Mouse (Mus musculus) spleen, adult 10 weeks (tissue): ENCODE measurements around the gene Tspo2. TPM values are rescaled to one million over a fixed set of nuclear protein-coding genes. Genes with fewer than 3 reads are reported as not detected.

Experiments used
- polyA plus RNA-seq: library from polyadenylated mRNA; stranded (reverse); fragments of 350-450 nt; fragmentation: Illumina TruSeq; extraction: RNeasy Lipid Tissue Mini Kit (QIAGEN cat#74804); gene quantifications from one replicate; pipeline ENCODE4 v1.2.3, GENCODE M21; 2015; ENCODE audit warnings: low replicate concordance; ENCODE audit not compliant: insufficient read depth

The Tspo2 gene
- polyA plus RNA-seq = 8.9 TPM

DNA sequence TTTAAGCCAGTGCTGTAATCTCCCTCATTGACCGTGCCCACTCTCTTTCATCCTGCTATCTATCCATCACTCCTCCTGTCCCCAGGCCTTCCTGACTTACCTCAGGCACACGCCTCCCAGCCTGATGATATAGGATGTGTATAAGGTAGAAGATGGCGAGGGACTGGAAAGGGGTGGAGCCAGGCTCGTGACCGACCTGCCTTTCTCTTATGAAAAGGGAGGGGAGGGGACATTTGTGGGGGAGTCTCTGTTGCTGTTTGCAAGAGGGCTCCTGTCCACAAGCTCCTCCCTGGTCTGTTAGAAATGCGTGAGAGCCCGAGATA is at the start of gene Tspo2:
TSS of gene Tspo2 (minus strand) at position 170 of the 323 bp plus-strand sequence.

DNA sequence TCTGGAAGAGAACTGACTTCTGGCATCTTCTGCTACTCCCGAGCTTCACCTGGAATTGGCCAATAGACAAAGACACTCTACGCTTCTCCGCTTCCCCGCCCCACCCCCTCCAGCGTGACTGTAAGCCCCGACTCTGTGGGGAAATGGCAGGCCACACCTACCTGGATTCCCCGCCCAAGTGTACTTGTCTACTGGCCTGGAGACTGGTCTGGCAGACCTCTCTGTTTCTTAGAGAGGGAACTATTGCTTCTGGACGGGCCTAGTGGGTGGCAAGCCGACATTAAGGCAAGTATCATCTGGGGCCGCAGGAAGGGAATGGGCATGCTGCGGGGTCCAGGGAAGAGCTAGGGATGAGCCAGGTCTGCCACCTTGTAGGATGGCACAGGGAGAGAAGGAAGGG is 3.4 kb upstream of the Tspo2 start, which contains the start of gene Unc5cl:
TSS of gene Unc5cl (plus strand) at position 214 of the 400 bp plus-strand sequence.

DNA sequence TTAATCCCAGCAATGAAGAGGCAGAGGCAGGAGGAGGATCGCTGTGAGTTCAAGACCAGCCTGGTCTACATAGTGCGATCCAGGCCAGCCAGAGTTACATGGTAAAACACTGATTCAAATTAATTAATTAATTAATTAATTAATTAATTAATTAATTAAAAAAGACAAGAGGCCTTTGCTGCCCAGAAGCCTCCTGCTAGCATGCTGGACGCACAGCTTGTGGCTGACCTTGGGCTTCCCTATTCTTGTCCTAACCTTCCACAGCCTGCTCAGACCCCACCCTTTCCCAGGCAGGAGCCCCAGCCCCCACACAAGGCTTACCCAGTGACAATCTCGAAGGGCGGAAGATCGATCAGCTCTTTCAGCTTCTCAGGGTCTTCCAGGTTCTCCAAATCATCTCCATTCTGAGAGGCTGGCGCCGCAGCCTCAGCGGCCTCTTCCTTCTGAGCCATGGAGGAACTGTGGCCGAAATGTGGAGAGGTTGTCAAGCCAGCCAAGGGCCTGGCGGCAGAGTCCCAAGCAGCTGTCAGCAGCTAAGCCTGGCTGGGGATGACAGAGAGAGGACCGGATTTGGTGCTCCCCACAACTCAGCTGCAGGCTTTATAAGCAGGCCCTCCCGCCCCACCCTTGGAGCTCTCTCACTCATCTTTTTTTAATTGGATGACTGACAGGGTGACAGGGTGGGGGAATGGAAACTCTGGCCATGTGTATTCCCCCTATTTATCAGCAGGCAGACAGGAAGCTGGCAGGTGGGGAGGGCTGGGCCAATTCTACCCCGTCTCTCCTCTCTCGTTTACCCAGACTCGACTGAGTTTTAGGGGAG is 19.0 kb downstream of the Tspo2 start, which contains the start of gene Apobec2:
TSS of gene Apobec2 (minus strand) at position 773 of the 823 bp plus-strand sequence.

DNA sequence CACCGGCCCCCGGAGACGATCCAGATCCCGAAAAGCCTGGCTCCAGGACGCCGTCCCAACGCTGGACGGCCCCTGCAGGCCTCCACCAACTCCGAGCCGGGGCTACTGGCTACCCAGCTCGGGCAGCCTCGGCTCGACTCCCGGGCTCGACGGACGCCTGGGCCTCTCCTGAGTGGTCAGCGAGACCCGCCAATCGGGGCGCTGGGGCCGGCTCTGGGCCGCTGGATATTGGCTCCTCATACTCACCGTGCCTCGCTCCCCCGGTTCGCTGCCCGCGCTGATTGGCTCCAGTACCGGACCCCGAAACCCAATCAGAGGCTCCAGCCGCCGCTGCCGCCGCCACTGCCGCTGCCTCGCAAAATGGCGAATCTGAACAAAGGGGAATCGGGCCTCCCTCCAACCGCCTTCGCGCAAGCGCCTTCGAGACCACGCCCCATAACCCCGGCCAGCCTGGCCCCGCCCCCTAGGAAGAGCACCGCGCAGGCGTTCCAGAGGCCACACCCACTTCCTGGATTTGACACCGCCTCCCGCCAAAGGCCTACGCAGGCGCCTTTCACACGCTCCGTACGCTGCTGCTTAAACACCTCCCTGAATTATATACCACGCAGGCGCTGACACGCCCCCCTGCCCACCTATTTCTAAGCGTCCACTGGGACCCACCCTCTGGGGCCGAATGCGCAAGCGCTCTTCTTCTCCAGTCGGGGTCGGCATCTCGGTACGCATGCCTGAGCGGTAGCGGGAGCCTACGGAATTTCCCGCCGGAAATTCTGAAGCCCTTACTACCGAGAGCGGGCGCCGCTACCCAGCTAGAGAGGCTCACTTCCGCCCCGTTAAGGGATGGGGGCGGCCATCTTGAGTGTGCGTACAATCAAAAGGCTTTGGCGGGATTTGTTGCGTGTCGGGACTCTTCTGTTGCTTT is 41.7 kb downstream of the Tspo2 start, which contains the start of the genes Nfya and Oard1:
TSS of gene Nfya (minus strand) at position 527 of the 919 bp plus-strand sequence.
TSS of gene Oard1 (plus strand) at position 635 of the 919 bp plus-strand sequence.

Other genes with a start within 250 kb of the Tspo2 start
- 3.4 TPM for gene Trem1, start 218.8 kb downstream of the Tspo2 start, polyA plus RNA-seq
- 3.7 TPM for gene Trem3, start 203.7 kb downstream of the Tspo2 start, polyA plus RNA-seq
- 80.5 TPM for gene Treml4, start 187.2 kb downstream of the Tspo2 start, polyA plus RNA-seq
- gene Treml2, start 152.0 kb downstream of the Tspo2 start, polyA plus RNA-seq = 78.2 TPM
- gene B430306N03Rik, start 135.4 kb downstream of the Tspo2 start, polyA plus RNA-seq = 14.7 TPM
- gene Trem2, start 105.1 kb downstream of the Tspo2 start, polyA plus RNA-seq = 0.29 TPM
- gene Treml1, start 91.6 kb downstream of the Tspo2 start, polyA plus RNA-seq = 4.1 TPM
- 86.0 TPM for gene Nfya, start 41.6 kb downstream of the Tspo2 start, polyA plus RNA-seq
- 75.5 TPM for gene Oard1, start 41.5 kb downstream of the Tspo2 start, polyA plus RNA-seq
- 0.83 TPM for gene Apobec2, start 18.6 kb downstream of the Tspo2 start, polyA plus RNA-seq
- 9.0 TPM for gene Unc5cl, start 3.4 kb upstream of the Tspo2 start, polyA plus RNA-seq